Mouse (Mus musculus): Measurements from ENCODE around the gene Klhdc3. TPM values are rescaled to one million over a fixed set of nuclear protein-coding genes. Genes with fewer than 3 reads are reported as not detected.

The Klhdc3 gene
- total and polyA plus RNA-seq, 3 experiments, result 19.5 to 126 (median 72.3) TPM

GRCm38 (mm10) chr17:46627409-46627808 is 53.3 kb downstream of the Klhdc3 start:
- no peak for DNase-seq (ENCODE audit: extremely low read depth)
- TF ChIP-seq SMC3 (IDR thresholded peaks at IDR 0.05; ENCODE audit: low read depth, low read length), result no peak
- no peak for TF ChIP-seq MAFK (IDR thresholded peaks at IDR 0.05; ENCODE audit: insufficient replicate concordance, low read length)
- TF ChIP-seq GABPA (IDR thresholded peaks at IDR 0.05; ENCODE audit: insufficient replicate concordance, low read depth, low read length), result no peak
- no peak for TF ChIP-seq JUN (IDR thresholded peaks at IDR 0.05; ENCODE audit: insufficient read depth, low read depth, low read length)
- TF ChIP-seq PAX5 (IDR thresholded peaks at IDR 0.05; ENCODE audit: low read length), result no peak
- TF ChIP-seq MXI1 (IDR thresholded peaks at IDR 0.05; ENCODE audit: low read depth, low read length), result no peak
- no peak for TF ChIP-seq CTCF (conservative IDR thresholded peaks at IDR 0.05 in 1 of 2, IDR thresholded peaks at IDR 0.05 in 1 of 2; ENCODE audit: low read depth in 2 of 2, low read length in 2 of 2)
- TF ChIP-seq USF2 (conservative IDR thresholded peaks at IDR 0.05; ENCODE audit: low read depth, low read length), result no peak
- TF ChIP-seq MEF2A (IDR thresholded peaks at IDR 0.05; ENCODE audit: borderline replicate concordance, low read depth, low read length), result no peak
- TF ChIP-seq ZMIZ1 (IDR thresholded peaks at IDR 0.05; ENCODE audit: low read depth, low read length), result no peak
- no peak for TF ChIP-seq ZC3H11A (IDR thresholded peaks at IDR 0.05; ENCODE audit: low read depth, low read length)
- no peak for TF ChIP-seq TCF12 (IDR thresholded peaks at IDR 0.05; ENCODE audit: low read depth, low read length)
- TF ChIP-seq ELF1 (IDR thresholded peaks at IDR 0.05; ENCODE audit: low read depth, low read length), result no peak
- no peak for TF ChIP-seq ETS1 (conservative IDR thresholded peaks at IDR 0.05; ENCODE audit: low read depth, low read length)
- TF ChIP-seq CHD2 (IDR thresholded peaks at IDR 0.05; ENCODE audit: low read length), result no peak
- TF ChIP-seq BHLHE40 (IDR thresholded peaks at IDR 0.05; ENCODE audit: low read depth, low read length), result no peak
- TF ChIP-seq UBTF (IDR thresholded peaks at IDR 0.05; ENCODE audit: low read depth, low read length), result no peak
- TF ChIP-seq EP300 (IDR thresholded peaks at IDR 0.05; ENCODE audit: low read length), result no peak
- no peak for TF ChIP-seq ZKSCAN1 (IDR thresholded peaks at IDR 0.05; ENCODE audit: borderline replicate concordance, low read depth, low read length)
- no peak for TF ChIP-seq HCFC1 (IDR thresholded peaks at IDR 0.05; ENCODE audit: low read depth, low read length)
- dilution Hi-C loops (cut with MboI; ENCODE audit: extremely low pct_ligation_motif_present, extremely low pct_unique_long_range_greater_than_20kb, low sequenced_read_pairs) (no loop called here), in situ Hi-C loops (cut with MboI; ENCODE audit: low pct_ligation_motif_present, low pct_unique_long_range_greater_than_20kb, low sequenced_read_pairs) (no loop called here)
- H3K36me3 ChIP-seq (replicated peaks in 1 of 2; ENCODE audit: control insufficient read depth in 1 of 2, insufficient read depth in 1 of 2, low read length in 1 of 2), result peaks cover 0 to 9% of the 10 kb centered on the region in 2 experiments
- peaks cover 26 to 40% of the 10 kb centered on the region in 2 experiments for H3K4me1 ChIP-seq (ENCODE audit: control insufficient read depth in 1 of 2, insufficient read depth in 2 of 2)
- H3K27me3 ChIP-seq (replicated peaks), result no peaks in the 10 kb centered on the region
- H3K27ac ChIP-seq (ENCODE audit: insufficient read depth, low read depth), result no peak overlapping the region
- no peaks in the 10 kb centered on the region for H3K79me2 ChIP-seq (replicated peaks; ENCODE audit: control insufficient read depth, extremely low read depth, insufficient read depth, poor library complexity, severe bottlenecking)
- no peak overlapping the region for H3K4me2 ChIP-seq (ENCODE audit: insufficient read depth, low read depth, poor library complexity, severe bottlenecking)
- H3K9ac ChIP-seq (ENCODE audit: insufficient read depth, low read depth), result no peak overlapping the region
- H3K4me3 ChIP-seq (replicated peaks in 1 of 3; ENCODE audit: low read depth in 2 of 3, low read length in 2 of 3, poor library complexity in 1 of 3), result no peak overlapping the region
- no peaks in the 10 kb centered on the region for H3K9me3 ChIP-seq (replicated peaks; ENCODE audit: low read length)

- dilution Hi-C loops (cut with MboI; ENCODE audit: extremely low pct_ligation_motif_present, extremely low pct_unique_long_range_greater_than_20kb, low sequenced_read_pairs), result no loop called here
- no peaks in the 10 kb centered on the region for H3K79me2 ChIP-seq (replicated peaks; ENCODE audit: control insufficient read depth, extremely low read depth, insufficient read depth, poor library complexity, severe bottlenecking)
- H3K9ac ChIP-seq (ENCODE audit: insufficient read depth, low read depth), result no peak overlapping the region
- H3K4me3 ChIP-seq (replicated peaks in 1 of 3; ENCODE audit: low read depth in 2 of 3, low read length in 2 of 3, poor library complexity in 1 of 3), result peak overlapping the region in 1 of 3 experiments; percentile 19
- no peaks in the 10 kb centered on the region for H3K27me3 ChIP-seq (replicated peaks)
- H3K9me3 ChIP-seq (replicated peaks; ENCODE audit: low read length), result no peaks in the 10 kb centered on the region
- H3K4me1 ChIP-seq (ENCODE audit: control insufficient read depth in 1 of 2, insufficient read depth in 2 of 2), result peaks cover 28 to 47% of the 10 kb centered on the region in 2 experiments
- peaks cover 0 to under 1% of the 10 kb centered on the region in 2 experiments for H3K36me3 ChIP-seq (replicated peaks in 1 of 2; ENCODE audit: control insufficient read depth in 1 of 2, insufficient read depth in 1 of 2, low read length in 1 of 2)
- 0 out of 2 replicates have a peak overlapping the region, but pooled peaks have one; percentile 8 for H3K27ac ChIP-seq (ENCODE audit: insufficient read depth, low read depth)
- DNase-seq (ENCODE audit: extremely low read depth), result no peak
- no peak overlapping the region for H3K4me2 ChIP-seq (ENCODE audit: insufficient read depth, low read depth, poor library complexity, severe bottlenecking)
- in situ Hi-C loops (cut with MboI; ENCODE audit: low pct_ligation_motif_present, low pct_unique_long_range_greater_than_20kb, low sequenced_read_pairs), result no loop called here
- TF ChIP-seq MAZ (IDR thresholded peaks at IDR 0.05; ENCODE audit: low read depth, low read length) (no peak), ZC3H11A (IDR thresholded peaks at IDR 0.05; ENCODE audit: low read depth, low read length) (no peak), NELFE (IDR thresholded peaks at IDR 0.05; ENCODE audit: low read depth, low read length) (no peak), UBTF (IDR thresholded peaks at IDR 0.05; ENCODE audit: low read depth, low read length) (no peak), E2F4 (IDR thresholded peaks at IDR 0.05; ENCODE audit: insufficient replicate concordance, low read depth, low read length) (no peak), GABPA (IDR thresholded peaks at IDR 0.05; ENCODE audit: insufficient replicate concordance, low read depth, low read length) (no peak), PAX5 (IDR thresholded peaks at IDR 0.05; ENCODE audit: low read length) (no peak), POLR2AphosphoS2 (IDR thresholded peaks at IDR 0.05; ENCODE audit: low read depth, low read length) (no peak), CTCF (conservative IDR thresholded peaks at IDR 0.05 in 1 of 2, IDR thresholded peaks at IDR 0.05 in 1 of 2; ENCODE audit: low read depth in 2 of 2, low read length in 2 of 2) (no peak), BHLHE40 (IDR thresholded peaks at IDR 0.05; ENCODE audit: low read depth, low read length) (no peak), ZNF384 (IDR thresholded peaks at IDR 0.05; ENCODE audit: low read depth, low read length) (no peak), USF2 (conservative IDR thresholded peaks at IDR 0.05; ENCODE audit: low read depth, low read length) (no peak), ZMIZ1 (IDR thresholded peaks at IDR 0.05; ENCODE audit: low read depth, low read length) (no peak), ETS1 (conservative IDR thresholded peaks at IDR 0.05; ENCODE audit: low read depth, low read length) (no peak)
Observed at GRCm38 (mm10) chr17:46624598-46624997, 56.1 kb downstream of the Klhdc3 start.

All from CH12.LX (cell line).